Mouse (Mus musculus): ENCODE results near the gene Gm614.

DNA sequence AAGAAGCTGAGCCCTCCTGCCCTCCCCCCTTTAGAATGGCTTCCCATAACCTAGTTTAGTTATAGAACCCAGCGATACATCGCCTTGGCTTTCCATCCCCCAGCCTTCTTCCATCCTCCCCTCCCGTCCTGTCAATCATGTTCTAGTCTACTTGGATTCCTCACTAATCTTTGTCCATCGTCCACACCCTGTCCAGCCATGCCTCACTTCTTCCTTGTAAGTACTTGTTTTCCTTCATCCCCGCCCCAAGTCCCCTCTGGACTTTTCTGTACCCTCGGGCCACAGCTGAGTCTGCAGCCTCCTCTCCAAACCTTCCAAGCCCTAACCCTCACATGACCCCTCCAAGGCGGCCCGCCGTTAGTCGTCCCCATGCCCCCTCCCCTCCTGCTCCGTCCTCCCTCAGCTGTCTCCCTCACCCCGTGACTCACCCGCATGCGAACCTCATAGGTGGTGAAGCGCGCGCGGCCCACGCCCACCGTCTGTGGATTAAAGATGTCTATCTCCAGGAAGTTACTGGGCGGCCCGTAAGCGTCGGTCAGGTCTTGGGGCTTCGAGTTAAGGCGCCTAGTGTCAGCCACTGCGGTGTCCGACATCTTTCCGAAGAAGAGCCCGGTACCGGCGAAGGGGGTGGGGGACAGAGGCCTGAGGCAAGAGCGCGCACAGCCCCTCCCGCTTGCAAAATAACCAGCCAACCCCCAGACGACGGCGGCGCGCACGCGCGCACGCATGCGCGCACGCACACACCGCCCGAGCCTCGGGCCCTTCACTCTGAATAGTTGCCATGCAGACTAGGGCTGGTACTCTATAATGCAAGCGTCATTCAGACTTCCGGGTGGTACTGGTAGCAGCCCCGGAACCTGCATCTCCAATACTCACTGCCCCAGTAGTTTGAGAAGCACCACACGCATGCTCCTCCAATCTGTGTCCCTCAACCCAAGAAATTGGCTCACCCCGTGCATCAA, 41.7 kb downstream of the Gm614 start, which contains the start of gene Snx12:
- TF ChIP-seq CTCF (IDR thresholded peaks at IDR 0.05; ENCODE audit: control insufficient read depth, insufficient read depth, insufficient replicate concordance, low read depth, low read length) (no peak), POLR2A (IDR thresholded peaks at IDR 0.05; ENCODE audit: control insufficient read depth, low read depth, low read length) (no peak)

Data from testis, adult 2 months (tissue).